Mouse (Mus musculus): ENCODE measurements around the gene Nmi. TPM values are rescaled to one million over a fixed set of nuclear protein-coding genes. Genes with fewer than 3 reads are reported as not detected.
"Not testable (repeated sequence)": the region's sequence is repeated elsewhere in the genome, so short reads cannot be mapped to it uniquely, and the experiment has no call there.

Gene Nmi
- 12.1 and 13.8 TPM in 2 replicates for polyA plus RNA-seq (2015; fragmentation: Nextera tagmentation; extraction: Ambion mirVana)

- H3K4me3 ChIP-seq: peak within 1 kb of the TSS; percentile 57
- no peaks in the 10 kb centered on the region for H3K9me3 ChIP-seq
- WGBS: 67% methylated on average over 9 of the region's 9 CpGs
- peak within 1 kb of the TSS; percentile 85 for H3K27ac ChIP-seq
- 0 out of 2 replicates have a peak, but pooled peaks cover 2% of the 10 kb centered on the region for H3K4me1 ChIP-seq
- H3K9ac ChIP-seq: peak within 1 kb of the TSS; percentile 34
- H3K27me3 ChIP-seq: no peaks in the 10 kb centered on the region
- H3K4me2 ChIP-seq: peak within 1 kb of the TSS; percentile 70
- no peaks in the 10 kb centered on the region for H3K36me3 ChIP-seq
- ATAC-seq (ENCODE audit: insufficient number of reproducible peaks, low FRiP score, low TSS enrichment, low read depth): no peak
Measured at GRCm38 (mm10) chr2:51973410-51973968, at the start of gene Nmi. Gene Nmi, minus strand, starts transcription at chr2:51973494.

GRCm38 (mm10) chr2:52016361-52016760, 43.1 kb upstream of the Nmi start:
- no peak overlapping the region for H3K27ac ChIP-seq
- H3K4me2 ChIP-seq: no peak overlapping the region
- H3K27me3 ChIP-seq: no peaks in the 10 kb centered on the region
- H3K4me1 ChIP-seq: no peaks in the 10 kb centered on the region
- no peaks in the 10 kb centered on the region for H3K36me3 ChIP-seq
- ATAC-seq (ENCODE audit: insufficient number of reproducible peaks, low FRiP score, low TSS enrichment, low read depth): no peak
- WGBS: 58% methylated on average over 7 of the region's 7 CpGs
- H3K4me3 ChIP-seq: no peak overlapping the region
- H3K9me3 ChIP-seq: no peaks in the 10 kb centered on the region
- H3K9ac ChIP-seq: no peak overlapping the region

- ATAC-seq (ENCODE audit: insufficient number of reproducible peaks, low FRiP score, low TSS enrichment, low read depth): no peak
- no peaks in the 10 kb centered on the region for H3K36me3 ChIP-seq
- no peak overlapping the region for H3K4me2 ChIP-seq
- WGBS: 73% methylated on average over 9 of the region's 9 CpGs
- no peak overlapping the region for H3K27ac ChIP-seq
- no peaks in the 10 kb centered on the region for H3K4me1 ChIP-seq
- H3K4me3 ChIP-seq: no peak overlapping the region
- H3K27me3 ChIP-seq: no peaks in the 10 kb centered on the region
- no peaks in the 10 kb centered on the region for H3K9me3 ChIP-seq
- no peak overlapping the region for H3K9ac ChIP-seq
Measured at GRCm38 (mm10) chr2:52013306-52013820, 40.1 kb upstream of the Nmi start.

- not testable (repeated sequence) for H3K4me2 ChIP-seq; H3K36me3 ChIP-seq; H3K4me1 ChIP-seq; H3K9me3 ChIP-seq; H3K9ac ChIP-seq; H3K4me3 ChIP-seq; H3K27ac ChIP-seq; ATAC-seq (ENCODE audit: insufficient number of reproducible peaks, low FRiP score, low TSS enrichment, low read depth); H3K27me3 ChIP-seq
- 83% methylated on average over 3 of the region's 3 CpGs for WGBS
Measured at GRCm38 (mm10) chr2:52011820-52012219, 38.5 kb upstream of the Nmi start.

- no peak overlapping the region for H3K9ac ChIP-seq
- 35% methylated on average over 3 of the region's 3 CpGs for WGBS
- no peaks in the 10 kb centered on the region for H3K9me3 ChIP-seq
- H3K27ac ChIP-seq: no peak overlapping the region
- no peak overlapping the region for H3K4me3 ChIP-seq
- H3K36me3 ChIP-seq: no peaks in the 10 kb centered on the region
- H3K27me3 ChIP-seq: no peaks in the 10 kb centered on the region
- no peak for ATAC-seq (ENCODE audit: insufficient number of reproducible peaks, low FRiP score, low TSS enrichment, low read depth)
- peaks cover 13% of the 10 kb centered on the region for H3K4me1 ChIP-seq
- H3K4me2 ChIP-seq: no peak overlapping the region
Measured at GRCm38 (mm10) chr2:52006380-52006779, 33.1 kb upstream of the Nmi start.

GRCm38 (mm10) chr2:52002299-52002698, 29.0 kb upstream of the Nmi start:
- not testable (repeated sequence) for H3K9me3 ChIP-seq; ATAC-seq (ENCODE audit: insufficient number of reproducible peaks, low FRiP score, low TSS enrichment, low read depth); H3K9ac ChIP-seq; H3K4me3 ChIP-seq; H3K36me3 ChIP-seq; H3K27ac ChIP-seq; H3K4me2 ChIP-seq; H3K27me3 ChIP-seq
- WGBS: 90% methylated on average over 10 of the region's 10 CpGs
- peaks cover 13% of the 10 kb centered on the region for H3K4me1 ChIP-seq

GRCm38 (mm10) chr2:52001521-52001920, 28.2 kb upstream of the Nmi start:
- 79% methylated on average over 8 of the region's 8 CpGs for WGBS
- Histone ChIP-seq H3K9ac (no peak overlapping the region), H3K36me3 (no peaks in the 10 kb centered on the region), H3K9me3 (no peaks in the 10 kb centered on the region), H3K4me3 (no peak overlapping the region), H3K27ac (no peak overlapping the region), H3K4me2 (no peak overlapping the region), H3K27me3 (no peaks in the 10 kb centered on the region), H3K4me1 (peaks cover 8% of the 10 kb centered on the region)
- no peak for ATAC-seq (ENCODE audit: insufficient number of reproducible peaks, low FRiP score, low TSS enrichment, low read depth)

GRCm38 (mm10) chr2:51999996-52000395, 26.7 kb upstream of the Nmi start:
- Histone ChIP-seq H3K4me2 (no peak overlapping the region), H3K4me3 (no peak overlapping the region), H3K27ac (no peak overlapping the region), H3K27me3 (no peaks in the 10 kb centered on the region), H3K4me1 (no peaks in the 10 kb centered on the region), H3K36me3 (no peaks in the 10 kb centered on the region), H3K9ac (no peak overlapping the region), H3K9me3 (no peaks in the 10 kb centered on the region)
- WGBS: 52% methylated on average over 7 of the region's 7 CpGs
- no peak for ATAC-seq (ENCODE audit: insufficient number of reproducible peaks, low FRiP score, low TSS enrichment, low read depth)

GRCm38 (mm10) chr2:51991447-51991846, 18.2 kb upstream of the Nmi start:
- Histone ChIP-seq H3K4me3 (no peak overlapping the region), H3K27me3 (no peaks in the 10 kb centered on the region), H3K9me3 (no peaks in the 10 kb centered on the region), H3K36me3 (no peaks in the 10 kb centered on the region), H3K27ac (no peak overlapping the region), H3K4me2 (no peak overlapping the region), H3K9ac (no peak overlapping the region), H3K4me1 (no peaks in the 10 kb centered on the region)
- ATAC-seq (ENCODE audit: insufficient number of reproducible peaks, low FRiP score, low TSS enrichment, low read depth): no peak
- WGBS: 84% methylated on average over 6 of the region's 6 CpGs

- no peaks in the 10 kb centered on the region for H3K4me1 ChIP-seq
- WGBS: 77% methylated on average over 2 of the region's 2 CpGs
- ATAC-seq (ENCODE audit: insufficient number of reproducible peaks, low FRiP score, low TSS enrichment, low read depth): no peak
Measured at GRCm38 (mm10) chr2:51989559-51989958, 16.3 kb upstream of the Nmi start.

GRCm38 (mm10) chr2:51986695-51987094, 13.4 kb upstream of the Nmi start:
- no peak for ATAC-seq (ENCODE audit: insufficient number of reproducible peaks, low FRiP score, low TSS enrichment, low read depth)
- Histone ChIP-seq H3K9ac (no peak overlapping the region), H3K4me1 (peaks cover 1% of the 10 kb centered on the region; the same call in 1 of the 2 replicates), H3K9me3 (no peaks in the 10 kb centered on the region), H3K4me2 (no peak overlapping the region), H3K27me3 (no peaks in the 10 kb centered on the region), H3K36me3 (no peaks in the 10 kb centered on the region), H3K4me3 (no peak overlapping the region), H3K27ac (no peak overlapping the region)
- WGBS: 80% methylated on average over 5 of the region's 5 CpGs

More at GRCm38 (mm10) chr2:51989559-51989958, 16.3 kb upstream of the Nmi start:
- Histone ChIP-seq H3K27ac (no peak overlapping the region), H3K4me2 (no peak overlapping the region), H3K4me3 (no peak overlapping the region), H3K27me3 (no peaks in the 10 kb centered on the region), H3K9me3 (no peaks in the 10 kb centered on the region), H3K9ac (no peak overlapping the region), H3K36me3 (no peaks in the 10 kb centered on the region)

GRCm38 (mm10) chr2:51986157-51986556, 12.9 kb upstream of the Nmi start:
- Histone ChIP-seq H3K27ac (no peak overlapping the region), H3K4me1 (peaks cover 3% of the 10 kb centered on the region; the same call in 1 of the 2 replicates), H3K27me3 (no peaks in the 10 kb centered on the region), H3K36me3 (no peaks in the 10 kb centered on the region), H3K9me3 (no peaks in the 10 kb centered on the region), H3K4me2 (no peak overlapping the region), H3K4me3 (no peak overlapping the region), H3K9ac (no peak overlapping the region)
- no peak for ATAC-seq (ENCODE audit: insufficient number of reproducible peaks, low FRiP score, low TSS enrichment, low read depth)
- WGBS: 66% methylated on average over 9 of the region's 9 CpGs

Measured in limb, embryonic 15.5 days (tissue).